Mouse (Mus musculus) limb, embryonic 10.5 days (tissue): ENCODE data around the gene Olfr648. TPM values are rescaled to one million over a fixed set of nuclear protein-coding genes. Genes with fewer than 3 reads are reported as not detected.

ENCODE experiments used
- DNase-seq: peaks from one replicate; pipeline ENCODE4 v3.0.0-alpha.2; 2017; ENCODE audit warnings: low spot score
- H3K27ac ChIP-seq: fragments of 300-500 bp; sonication (generic); 2 replicates; pipeline ENCODE4 v1.5.1; 2016; ENCODE audit warnings: mild to moderate bottlenecking
- H3K27me3 ChIP-seq: fragments of 300-500 bp; sonication (generic); 2 replicates; pipeline ENCODE4 v1.6.1; 2016; ENCODE audit warnings: low read depth, mild to moderate bottlenecking; ENCODE audit not compliant: poor library complexity, severe bottlenecking
- H3K36me3 ChIP-seq: fragments of 300-500 bp; sonication (generic); 2 replicates; pipeline ENCODE4 v1.6.1; 2016; ENCODE audit warnings: mild to moderate bottlenecking, moderate library complexity
- H3K4me1 ChIP-seq: fragments of 300-500 bp; sonication (generic); 2 replicates; pipeline ENCODE4 v1.6.1; 2016
- H3K4me3 ChIP-seq: fragments of 300-500 bp; sonication (generic); 2 replicates; pipeline ENCODE4 v1.5.1; 2016; ENCODE audit warnings: mild to moderate bottlenecking, moderate library complexity
- H3K9me3 ChIP-seq: fragments of 300-500 bp; sonication (generic); replicated peaks from 2 replicates; pipeline ENCODE4 v1.6.1; 2016; ENCODE audit warnings: mild to moderate bottlenecking
- WGBS: fragments of 180-500 bp; shearing (Covaris S2); methylation state at CpG from one replicate; pipeline ENCODE4 v1.1.7; 2016; 5-methylcytosine and 5-hydroxymethylcytosine counted together
- polyA plus RNA-seq: library from polyadenylated mRNA; unstranded; fragments of >200 nt; fragmentation: Nextera tagmentation; extraction: Ambion mirVana; gene quantifications from 2 replicates; pipeline ENCODE4 v1.2.1, GENCODE M21; 2016

Olfr648 gene
- polyA plus RNA-seq, 1 experiment from 2014 or later = 0.29 TPM

DNA sequence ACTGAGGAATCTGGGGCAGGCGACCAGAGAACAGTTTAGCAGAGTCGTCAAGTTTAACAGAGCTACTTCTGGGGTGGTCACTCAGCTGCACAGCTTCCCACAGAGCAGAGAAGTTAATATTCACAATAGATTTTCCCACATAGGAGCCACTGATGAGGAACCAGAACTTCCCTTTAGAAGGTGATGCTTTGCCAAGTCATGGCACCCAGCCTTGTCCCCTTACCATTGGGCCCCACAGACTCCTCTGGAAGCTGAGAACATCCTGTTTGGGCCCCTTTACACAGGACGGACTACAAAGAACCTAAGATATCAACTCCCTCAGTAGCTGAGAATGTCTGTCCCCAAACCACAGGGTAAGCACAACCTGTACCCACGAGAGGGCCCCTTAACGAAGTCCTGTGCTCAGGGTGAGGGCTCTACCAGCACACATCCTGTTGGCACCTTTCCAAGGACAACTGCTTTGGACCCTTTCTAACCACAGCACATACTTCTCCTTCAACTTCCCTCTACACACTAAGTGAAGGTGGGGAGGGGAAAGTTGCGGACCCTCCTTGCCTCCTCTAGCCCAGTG, 13.5 kb downstream of the Olfr648 start:
- 82% methylated on average over 6 of the region's 6 CpGs for WGBS
- no peak for DNase-seq
- no peaks in the 10 kb centered on the region for H3K9me3 ChIP-seq
- no peak overlapping the region for H3K27ac ChIP-seq
- no peaks in the 10 kb centered on the region for H3K4me1 ChIP-seq
- no peak overlapping the region for H3K4me3 ChIP-seq
- no peaks in the 10 kb centered on the region for H3K36me3 ChIP-seq
- H3K27me3 ChIP-seq = no peaks in the 10 kb centered on the region

DNA sequence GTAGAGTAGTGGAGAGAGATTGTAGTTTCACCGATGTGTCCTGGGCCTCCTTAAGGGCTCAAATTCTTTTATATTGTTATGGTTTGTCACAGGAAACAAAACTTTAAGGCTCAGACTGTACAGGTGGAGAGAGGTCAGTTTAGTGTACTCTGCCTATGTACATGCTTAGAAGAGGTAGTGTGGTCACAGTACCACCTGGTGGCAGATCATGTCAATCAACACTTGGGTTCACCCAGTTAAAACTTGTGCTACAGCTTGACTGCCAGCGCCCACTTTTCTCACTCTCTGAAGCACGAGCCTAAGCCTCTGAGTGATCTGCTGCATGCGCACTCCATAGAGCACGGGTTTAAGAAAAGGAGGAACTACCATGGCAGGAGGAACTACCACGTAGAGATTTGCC, 16.1 kb downstream of the Olfr648 start:
- no peaks in the 10 kb centered on the region for H3K9me3 ChIP-seq
- DNase-seq = no peak
- H3K27me3 ChIP-seq = no peaks in the 10 kb centered on the region
- 87% methylated on average over 6 of the region's 6 CpGs for WGBS
- H3K27ac ChIP-seq = no peak overlapping the region
- no peaks in the 10 kb centered on the region for H3K4me1 ChIP-seq
- no peak overlapping the region for H3K4me3 ChIP-seq
- no peaks in the 10 kb centered on the region for H3K36me3 ChIP-seq

DNA sequence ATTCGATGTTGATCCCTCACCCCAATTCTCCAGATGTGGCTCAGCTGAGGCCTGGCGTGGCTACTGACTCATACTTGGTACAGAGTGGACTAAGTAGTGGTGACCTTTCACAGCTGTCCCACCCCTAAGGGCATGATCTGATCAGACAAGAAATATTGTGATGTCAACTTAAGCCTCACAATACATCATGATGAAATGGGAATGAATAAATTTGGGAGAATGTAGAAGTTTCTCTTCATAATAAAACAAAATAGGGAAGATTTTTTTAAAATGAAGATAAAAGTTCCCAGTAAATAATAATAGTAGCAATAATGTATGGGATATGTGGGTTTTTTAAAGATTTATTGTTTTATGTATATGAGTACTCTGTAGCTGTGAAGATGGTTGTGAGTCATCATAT, 32.7 kb downstream of the Olfr648 start, which contains the start of gene Ubqlnl:
Ubqlnl (minus strand) TSS at position 101 of the 400 bp plus-strand sequence.
- DNase-seq = no peak
- 79% methylated on average over 2 of the region's 2 CpGs for WGBS
- Histone ChIP-seq H3K4me1 (no peaks in the 10 kb centered on the region), H3K27ac (no peak within 1 kb of the TSS), H3K36me3 (no peaks in the 10 kb centered on the region), H3K4me3 (no peak within 1 kb of the TSS), H3K9me3 (no peaks in the 10 kb centered on the region), H3K27me3 (no peaks in the 10 kb centered on the region)

DNA sequence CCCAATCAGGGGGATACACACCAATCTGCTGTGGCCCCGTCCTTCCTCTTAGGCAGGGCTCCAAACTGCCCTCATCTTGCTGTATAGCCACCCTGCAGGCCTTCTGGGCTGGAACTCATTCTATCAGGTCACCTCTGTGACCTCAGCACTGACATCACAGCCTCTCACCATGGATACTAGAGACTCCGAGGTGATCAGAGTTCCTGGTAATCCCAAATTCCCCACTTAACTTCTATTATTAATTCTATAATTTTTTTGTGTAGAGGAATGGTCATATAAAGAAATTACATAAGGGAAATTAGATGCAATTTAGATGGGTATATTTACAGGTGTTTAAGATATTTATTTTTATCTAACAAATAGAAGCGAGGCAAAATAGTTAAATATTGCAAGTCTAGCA, 40.0 kb downstream of the Olfr648 start, which contains the start of gene Ubqln3:
Ubqln3 (minus strand) TSS at position 101 of the 400 bp plus-strand sequence.
- Histone ChIP-seq H3K27me3 (no peaks in the 10 kb centered on the region), H3K36me3 (no peaks in the 10 kb centered on the region), H3K27ac (no peak within 1 kb of the TSS), H3K4me1 (no peaks in the 10 kb centered on the region), H3K4me3 (no peak within 1 kb of the TSS), H3K9me3 (no peaks in the 10 kb centered on the region)
- DNase-seq = no peak
- 87% methylated on average over 3 of the region's 3 CpGs for WGBS

DNA sequence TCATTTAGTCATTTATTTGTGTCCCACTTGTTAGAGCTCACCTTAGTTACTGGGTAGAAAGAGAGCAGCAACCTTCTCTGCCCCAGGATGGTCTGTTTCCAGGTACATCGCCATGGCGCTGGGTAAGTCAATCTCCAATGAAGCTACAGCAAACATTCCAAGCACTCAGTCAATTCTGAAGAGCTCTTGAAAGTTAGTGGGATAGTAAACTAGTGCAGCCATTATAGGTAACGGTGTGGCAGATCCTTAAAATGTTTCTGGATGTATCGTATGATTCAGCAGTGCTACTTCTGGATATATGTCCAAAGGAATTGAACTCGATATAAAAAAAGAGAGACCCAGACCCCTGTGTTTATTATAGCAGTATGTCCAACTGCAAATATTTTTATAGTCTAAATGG, 45.9 kb downstream of the Olfr648 start, which contains the start of gene Olfr643:
Olfr643 (minus strand) TSS at position 101 of the 400 bp plus-strand sequence.
- H3K4me3 ChIP-seq = no peak within 1 kb of the TSS
- H3K27me3 ChIP-seq = no peaks in the 10 kb centered on the region
- no peaks in the 10 kb centered on the region for H3K9me3 ChIP-seq
- 92% methylated on average over 5 of the region's 5 CpGs for WGBS
- no peaks in the 10 kb centered on the region for H3K36me3 ChIP-seq
- no peaks in the 10 kb centered on the region for H3K4me1 ChIP-seq
- H3K27ac ChIP-seq = no peak within 1 kb of the TSS
- DNase-seq = no peak

- no peaks in the 10 kb centered on the region for H3K27me3 ChIP-seq
Measured at GRCm38 (mm10) chr7:104129726-104130125, 53.5 kb downstream of the Olfr648 start, which contains the start of gene Ubqln5. Gene Ubqln5, minus strand, starts transcription at chr7:104129826.

More at GRCm38 (mm10) chr7:104129726-104130125, 53.5 kb downstream of the Olfr648 start, which contains the start of gene Ubqln5:
- WGBS = 97% methylated on average over 5 of the region's 5 CpGs
- DNase-seq = no peak
- Histone ChIP-seq H3K36me3 (no peaks in the 10 kb centered on the region), H3K4me3 (no peak within 1 kb of the TSS), H3K4me1 (no peaks in the 10 kb centered on the region), H3K9me3 (no peaks in the 10 kb centered on the region), H3K27ac (no peak within 1 kb of the TSS)

Other genes with a start within 250 kb of the Olfr648 start
- not detected in 2 replicates for gene Olfr632, start 249.0 kb downstream of the Olfr648 start, polyA plus RNA-seq
- gene Olfr633, start 239.0 kb downstream of the Olfr648 start, polyA plus RNA-seq = not detected in 2 replicates
- gene Olfr635, start 212.2 kb downstream of the Olfr648 start, polyA plus RNA-seq = not detected in 2 replicates
- gene Olfr638, start 184.6 kb downstream of the Olfr648 start, polyA plus RNA-seq = not detected in 2 replicates
- gene Olfr639, start 166.1 kb downstream of the Olfr648 start, polyA plus RNA-seq = 0.03 TPM in 1 of 2 replicates, not detected in the other
- not detected in 2 replicates for gene Olfr640, start 157.8 kb downstream of the Olfr648 start, polyA plus RNA-seq
- not detected in 2 replicates for gene Olfr641, start 147.9 kb downstream of the Olfr648 start, polyA plus RNA-seq
- gene Olfr642, start 130.7 kb downstream of the Olfr648 start, polyA plus RNA-seq = not detected in 2 replicates
- gene 4930516K23Rik, start 121.9 kb downstream of the Olfr648 start, polyA plus RNA-seq = not detected in 2 replicates
- not detected in 2 replicates for gene Olfr644, start 111.5 kb downstream of the Olfr648 start, polyA plus RNA-seq
- gene Olfr645, start 97.9 kb downstream of the Olfr648 start, polyA plus RNA-seq = not detected in 2 replicates
- gene Olfr646, start 78.5 kb downstream of the Olfr648 start, polyA plus RNA-seq = not detected in 2 replicates
- gene Ubqln5, start 53.6 kb downstream of the Olfr648 start, polyA plus RNA-seq = not detected in 2 replicates
- not detected in 2 replicates for gene Olfr643, start 46.0 kb downstream of the Olfr648 start, polyA plus RNA-seq
- gene Ubqln3, start 40.1 kb downstream of the Olfr648 start, polyA plus RNA-seq = not detected in 2 replicates
- gene Ubqlnl, start 32.8 kb downstream of the Olfr648 start, polyA plus RNA-seq = not detected in 2 replicates
- not detected in 2 replicates for gene Olfm5, start 18.6 kb downstream of the Olfr648 start, polyA plus RNA-seq
- gene Olfr649, start 12.6 kb upstream of the Olfr648 start, polyA plus RNA-seq = not detected in 2 replicates
- 6.4 and 7.0 TPM in 2 replicates for gene Trim6, start 35.4 kb upstream of the Olfr648 start, polyA plus RNA-seq
- gene Trim34a, start 61.1 kb upstream of the Olfr648 start, polyA plus RNA-seq = 0.31 and 0.91 TPM in 2 replicates
- gene Trim5, start 104.7 kb upstream of the Olfr648 start, polyA plus RNA-seq = not detected in 2 replicates
- 1.7 and 2.3 TPM in 2 replicates for gene Trim12a, start 132.1 kb upstream of the Olfr648 start, polyA plus RNA-seq
- not detected in 2 replicates for gene Trim34b, start 146.1 kb upstream of the Olfr648 start, polyA plus RNA-seq
- 0.79 and 1.1 TPM in 2 replicates for gene Trim12c, start 170.0 kb upstream of the Olfr648 start, polyA plus RNA-seq
- 0.05 and 0.09 TPM in 2 replicates for gene Trim30b, start 186.5 kb upstream of the Olfr648 start, polyA plus RNA-seq
- not detected in 2 replicates for gene Trim30c, start 217.4 kb upstream of the Olfr648 start, polyA plus RNA-seq